Mouse (Mus musculus): ENCODE measurements around the gene Psg16.

DNA sequence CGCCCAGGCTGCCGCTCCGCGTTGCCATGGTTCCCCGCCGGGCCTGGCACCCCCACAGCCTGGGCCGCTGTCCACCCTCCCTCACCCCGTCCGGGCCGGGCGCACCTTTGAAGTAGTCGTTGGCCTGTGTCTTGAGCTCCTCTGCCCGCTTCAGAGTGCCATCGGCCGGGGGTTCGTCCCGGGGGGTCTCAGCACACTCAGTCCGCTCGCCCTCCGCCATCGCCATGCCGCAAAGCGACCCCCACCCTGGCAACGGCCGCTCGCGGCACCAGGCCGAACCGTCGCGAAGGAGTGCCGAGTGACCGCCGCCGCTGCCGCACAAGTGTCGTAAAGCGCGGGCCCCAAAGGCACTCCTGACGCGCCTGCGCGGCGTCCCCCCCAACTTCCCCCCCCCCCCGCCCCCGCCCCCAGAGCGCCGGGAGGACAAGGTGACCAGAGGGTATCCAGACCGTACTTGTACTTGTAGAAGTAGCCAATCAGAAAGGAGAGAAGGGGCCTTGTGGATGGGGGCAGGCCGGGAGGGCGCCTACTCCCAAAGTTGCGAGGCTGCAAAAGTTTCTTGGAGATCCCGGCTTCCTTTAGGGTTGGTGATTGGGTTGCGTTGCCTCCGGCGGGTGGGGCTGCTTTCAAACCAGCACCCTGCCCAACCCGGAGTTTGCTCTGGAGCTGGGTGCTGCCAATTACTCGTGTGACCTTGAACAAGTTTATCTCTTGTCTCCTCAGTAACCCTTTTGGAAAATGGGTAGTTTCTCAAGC is 46.1 kb upstream of the Psg16 start, which contains the start of gene Ppp5c:
- TF ChIP-seq CTCF (IDR thresholded peaks at IDR 0.05; ENCODE audit: extremely low read depth, insufficient read depth, insufficient read length, insufficient replicate concordance) (no peak), POLR2A (IDR thresholded peaks at IDR 0.05; ENCODE audit: low read depth, low read length) (no peak)

All from spleen, adult 2 months (tissue).